Mouse (Mus musculus): ENCODE data around the gene Rpl34. TPM values are rescaled to one million over a fixed set of nuclear protein-coding genes. Genes with fewer than 3 reads are reported as not detected.

Gene Rpl34
- polyA plus RNA-seq (2012; rRNA removed) = 847 and 1,098 TPM in 2 replicates

DNA sequence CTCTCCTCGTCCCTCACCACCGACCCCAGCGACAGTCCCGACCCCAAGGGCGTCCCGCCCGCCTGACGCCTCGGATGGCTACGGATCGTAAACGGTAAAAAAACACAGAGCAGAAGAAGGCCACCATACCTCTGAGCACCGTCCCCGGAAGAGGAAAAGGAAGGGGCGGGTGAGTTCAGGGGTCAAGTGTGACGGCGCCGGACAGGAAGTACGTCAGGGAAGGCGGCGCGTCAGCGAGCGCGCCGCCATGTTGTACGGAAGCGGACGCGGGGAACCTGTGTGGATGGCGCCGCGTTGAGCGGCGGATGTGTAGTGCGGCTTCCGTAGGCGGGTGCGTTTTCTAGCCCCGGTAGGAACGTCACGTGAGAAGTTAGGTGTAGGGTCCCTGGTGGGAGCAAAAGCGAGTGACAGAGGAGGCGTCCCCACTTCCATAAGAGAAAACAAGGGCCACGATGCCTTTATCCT lies at the start of gene Rpl34:
Rpl34 (minus strand) TSS at position 210 of the 465 bp plus-strand sequence.
- Histone ChIP-seq H3K27me3 (ENCODE audit: control insufficient read depth, insufficient read depth, low read length) (no peaks in the 10 kb centered on the region), H3K36me3 (ENCODE audit: control insufficient read depth, insufficient read depth, low read length) (peaks cover 37% of the 10 kb centered on the region), H3K27ac (ENCODE audit: insufficient read depth, low read depth, low read length) (peak within 1 kb of the TSS; percentile 36), H3K4me3 (ENCODE audit: low read depth, low read length) (peak within 1 kb of the TSS; percentile 93), H3K4me1 (ENCODE audit: control insufficient read depth, insufficient read depth, insufficient read length, low read length) (peaks cover 5% of the 10 kb centered on the region; the same call in 1 of the 2 replicates)
- TF ChIP-seq CTCF (IDR thresholded peaks at IDR 0.05; ENCODE audit: extremely low read depth, insufficient read length, insufficient replicate concordance, low read depth, low read length) = no peak
- peak; percentile 87 for TF ChIP-seq POLR2A (IDR thresholded peaks at IDR 0.05; ENCODE audit: low read depth, low read length)
- WGBS = under 1% methylated on average over 45 of the region's 45 CpGs

DNA sequence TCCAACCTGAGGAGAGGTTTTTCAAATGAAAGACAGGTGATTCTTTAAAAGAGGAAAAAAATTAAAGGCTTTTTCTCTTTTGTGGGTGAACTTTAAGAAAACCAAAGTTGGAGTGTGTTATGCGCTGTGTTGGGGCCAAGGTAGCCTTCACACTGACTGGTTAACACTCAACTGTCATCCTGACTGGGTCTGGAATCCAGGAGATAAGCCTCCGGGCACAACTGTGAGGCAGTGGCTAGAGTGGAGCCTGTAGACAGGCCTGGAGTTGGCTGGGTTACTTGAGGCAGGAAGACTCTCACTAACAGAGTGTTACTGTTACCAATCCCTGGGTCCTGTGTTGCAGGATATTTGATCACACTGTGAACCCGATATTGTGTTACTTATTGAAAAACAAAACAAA lies 38.0 kb upstream of the Rpl34 start:
- H3K4me3 ChIP-seq (ENCODE audit: low read depth, low read length) = no peak overlapping the region
- H3K4me1 ChIP-seq (ENCODE audit: control insufficient read depth, insufficient read depth, insufficient read length, low read length) = no peaks in the 10 kb centered on the region
- TF ChIP-seq CTCF (IDR thresholded peaks at IDR 0.05; ENCODE audit: extremely low read depth, insufficient read length, insufficient replicate concordance, low read depth, low read length) (no peak), POLR2A (IDR thresholded peaks at IDR 0.05; ENCODE audit: low read depth, low read length) (no peak)
- H3K27me3 ChIP-seq (ENCODE audit: control insufficient read depth, insufficient read depth, low read length) = no peaks in the 10 kb centered on the region; the same call in 1 of the 2 replicates
- no peaks in the 10 kb centered on the region for H3K36me3 ChIP-seq (ENCODE audit: control insufficient read depth, insufficient read depth, low read length)
- no peak overlapping the region for H3K27ac ChIP-seq (ENCODE audit: insufficient read depth, low read depth, low read length)
- 73% methylated on average over 3 of the region's 3 CpGs for WGBS

DNA sequence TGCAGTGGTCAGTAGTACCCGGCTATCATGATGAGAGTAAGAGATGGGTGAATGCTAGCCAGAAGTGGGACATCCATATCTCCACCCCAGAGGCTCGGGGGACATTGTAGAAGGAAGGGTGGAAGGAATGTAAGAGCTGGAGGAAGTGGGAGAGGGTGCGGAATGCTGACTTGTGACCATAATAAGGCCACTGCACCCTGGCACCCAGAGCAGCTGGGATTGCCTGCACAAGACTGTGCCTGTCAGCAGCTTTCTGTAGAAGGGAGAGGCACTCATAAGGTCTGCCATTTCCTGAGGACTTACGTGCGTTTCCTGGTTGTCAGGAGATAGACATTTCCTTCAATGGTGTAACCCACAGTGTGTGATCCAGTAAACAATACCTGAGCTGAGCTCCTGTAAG lies 33.9 kb upstream of the Rpl34 start:
- no peak for TF ChIP-seq CTCF (IDR thresholded peaks at IDR 0.05; ENCODE audit: extremely low read depth, insufficient read length, insufficient replicate concordance, low read depth, low read length)
- no peak for TF ChIP-seq POLR2A (IDR thresholded peaks at IDR 0.05; ENCODE audit: low read depth, low read length)
- Histone ChIP-seq H3K36me3 (ENCODE audit: control insufficient read depth, insufficient read depth, low read length) (no peaks in the 10 kb centered on the region), H3K4me1 (ENCODE audit: control insufficient read depth, insufficient read depth, insufficient read length, low read length) (no peaks in the 10 kb centered on the region), H3K27ac (ENCODE audit: insufficient read depth, low read depth, low read length) (no peak overlapping the region), H3K27me3 (ENCODE audit: control insufficient read depth, insufficient read depth, low read length) (no peaks in the 10 kb centered on the region), H3K4me3 (ENCODE audit: low read depth, low read length) (no peak overlapping the region)
- whole genome bisulfite sequencing = 78% methylated on average over 5 of the region's 5 CpGs

DNA sequence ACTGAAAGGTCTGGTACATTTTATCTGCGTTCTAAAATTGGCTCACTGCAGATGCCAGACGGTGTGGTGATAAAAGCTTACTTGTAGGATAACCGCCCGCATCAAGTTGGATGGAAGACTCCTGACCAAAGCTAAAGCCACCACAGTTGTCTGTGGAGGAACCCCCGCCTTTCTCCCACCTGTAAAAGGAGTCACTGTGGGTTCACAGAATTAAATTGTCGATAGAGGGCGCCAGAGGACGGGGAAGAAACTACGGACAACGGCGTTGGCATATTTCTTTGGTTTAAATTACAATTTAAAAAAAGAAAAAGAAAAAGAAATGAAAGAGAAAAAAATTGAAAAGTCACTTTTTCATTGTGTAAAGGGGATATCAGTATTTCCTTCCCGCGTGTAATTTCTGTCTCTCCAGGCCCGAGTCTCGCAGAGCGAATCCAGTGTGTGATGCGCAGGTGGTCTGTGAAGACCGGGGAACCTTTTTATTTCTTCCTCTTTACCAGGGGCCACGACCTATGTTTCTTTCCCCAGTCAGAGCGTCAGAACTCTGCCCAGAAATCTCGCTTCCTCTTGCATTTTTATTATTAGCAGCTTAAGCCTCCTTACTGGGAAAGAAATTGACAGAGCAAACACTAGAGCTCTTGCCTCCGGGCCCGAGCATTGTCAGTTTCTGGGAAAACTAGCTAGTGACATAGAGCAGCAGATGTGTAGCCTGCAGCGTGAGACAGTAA lies 30.7 kb upstream of the Rpl34 start:
- TF ChIP-seq CTCF (IDR thresholded peaks at IDR 0.05; ENCODE audit: extremely low read depth, insufficient read length, insufficient replicate concordance, low read depth, low read length) (peak; percentile 65; the same call in 1 of the 2 replicates), POLR2A (IDR thresholded peaks at IDR 0.05; ENCODE audit: low read depth, low read length) (no peak)
- Histone ChIP-seq H3K4me3 (ENCODE audit: low read depth, low read length) (no peak overlapping the region), H3K36me3 (ENCODE audit: control insufficient read depth, insufficient read depth, low read length) (no peaks in the 10 kb centered on the region), H3K27me3 (ENCODE audit: control insufficient read depth, insufficient read depth, low read length) (no peaks in the 10 kb centered on the region), H3K4me1 (ENCODE audit: control insufficient read depth, insufficient read depth, insufficient read length, low read length) (no peaks in the 10 kb centered on the region), H3K27ac (ENCODE audit: insufficient read depth, low read depth, low read length) (no peak overlapping the region)
- 45% methylated on average over 24 of the region's 24 CpGs for WGBS

DNA sequence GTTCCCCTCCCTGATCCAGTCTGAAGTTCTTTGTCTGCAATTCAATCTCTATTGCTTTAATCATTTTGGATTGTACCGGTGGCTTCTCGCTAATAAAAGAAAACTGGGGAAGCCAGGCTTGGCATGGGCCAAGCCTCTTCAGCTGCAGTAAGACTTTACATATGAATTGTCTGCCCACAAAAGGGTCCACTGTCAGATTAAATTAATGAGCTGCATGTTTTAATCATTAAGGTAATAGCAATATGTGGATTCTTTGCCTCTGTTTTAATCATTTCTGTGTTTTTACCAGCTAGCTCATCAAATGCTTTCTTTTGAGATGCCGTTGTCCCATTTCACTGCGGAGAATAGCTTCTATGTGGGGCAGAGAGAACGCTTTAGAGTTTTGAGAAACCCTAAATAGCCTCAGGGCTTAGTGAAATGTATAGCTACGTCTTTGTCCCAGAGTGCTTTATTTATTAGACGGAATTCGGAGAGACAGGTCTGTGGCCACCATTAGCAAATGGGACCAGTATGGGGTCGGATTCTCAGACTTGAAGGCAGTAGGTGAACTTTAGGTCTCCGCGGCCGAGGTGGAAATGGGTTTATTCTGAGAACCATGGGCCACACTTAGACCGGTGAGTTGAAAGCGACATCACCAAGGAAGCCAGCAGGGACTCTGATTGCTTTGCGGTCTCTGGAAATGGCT lies 28.1 kb upstream of the Rpl34 start:
- Histone ChIP-seq H3K4me3 (ENCODE audit: low read depth, low read length) (no peak overlapping the region), H3K36me3 (ENCODE audit: control insufficient read depth, insufficient read depth, low read length) (no peaks in the 10 kb centered on the region), H3K27ac (ENCODE audit: insufficient read depth, low read depth, low read length) (no peak overlapping the region), H3K27me3 (ENCODE audit: control insufficient read depth, insufficient read depth, low read length) (no peaks in the 10 kb centered on the region), H3K4me1 (ENCODE audit: control insufficient read depth, insufficient read depth, insufficient read length, low read length) (no peaks in the 10 kb centered on the region)
- TF ChIP-seq CTCF (IDR thresholded peaks at IDR 0.05; ENCODE audit: extremely low read depth, insufficient read length, insufficient replicate concordance, low read depth, low read length) (no peak), POLR2A (IDR thresholded peaks at IDR 0.05; ENCODE audit: low read depth, low read length) (no peak)
- 91% methylated on average over 15 of the region's 15 CpGs for WGBS

DNA sequence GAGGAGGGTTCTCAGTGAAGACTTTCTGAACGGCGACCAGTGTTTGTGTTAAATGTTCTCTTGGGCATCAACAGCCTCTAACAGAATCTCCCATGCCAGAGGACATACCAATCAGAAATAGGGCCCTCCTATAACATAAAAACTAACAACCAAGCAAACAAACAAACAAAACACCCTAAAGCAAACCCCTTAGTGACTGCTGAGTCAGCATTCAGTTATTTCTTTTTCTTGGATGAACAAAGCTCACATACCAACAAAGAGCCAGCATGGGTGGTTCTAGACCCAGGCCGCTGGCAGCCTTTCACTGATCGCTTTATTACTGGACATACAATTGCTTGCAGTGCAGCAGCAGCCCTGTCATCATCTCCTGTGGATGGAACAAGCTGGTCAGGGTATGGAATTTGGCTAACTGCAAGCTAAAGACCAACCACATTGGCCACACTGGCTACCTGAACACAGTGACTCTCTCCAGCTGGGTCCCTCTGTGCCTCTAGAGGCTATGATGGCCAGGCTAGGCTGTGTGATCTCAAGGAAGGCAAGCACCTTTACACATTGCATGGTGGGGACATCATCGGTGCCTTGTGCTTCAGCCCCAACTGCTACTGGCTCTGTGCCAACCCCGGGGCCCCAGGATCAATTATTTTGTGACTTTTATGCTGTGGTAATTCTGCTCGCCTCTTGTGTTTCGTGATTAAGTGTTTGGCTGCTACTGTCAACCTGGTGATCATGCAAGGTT lies 27.1 kb upstream of the Rpl34 start:
- H3K27me3 ChIP-seq (ENCODE audit: control insufficient read depth, insufficient read depth, low read length) = no peaks in the 10 kb centered on the region
- no peaks in the 10 kb centered on the region for H3K36me3 ChIP-seq (ENCODE audit: control insufficient read depth, insufficient read depth, low read length)
- no peak overlapping the region for H3K4me3 ChIP-seq (ENCODE audit: low read depth, low read length)
- 72% methylated on average over 8 of the region's 8 CpGs for WGBS
- no peaks in the 10 kb centered on the region for H3K4me1 ChIP-seq (ENCODE audit: control insufficient read depth, insufficient read depth, insufficient read length, low read length)
- TF ChIP-seq CTCF (IDR thresholded peaks at IDR 0.05; ENCODE audit: extremely low read depth, insufficient read length, insufficient replicate concordance, low read depth, low read length) (no peak), POLR2A (IDR thresholded peaks at IDR 0.05; ENCODE audit: low read depth, low read length) (no peak)
- H3K27ac ChIP-seq (ENCODE audit: insufficient read depth, low read depth, low read length) = no peak overlapping the region
